8 mouse cellular contexts compared by ENCODE assay signal in genomic region chr4:116707666-116708065, GRCm38 (mm10). TPM values are rescaled to one million over a fixed set of nuclear protein-coding genes. Genes with fewer than 3 reads are reported as not detected.
DNase-seq lines count a peak whose midpoint lies in the region; ATAC-seq and TF ChIP-seq lines count a peak whose summit lies in the region.

No protein-coding gene starts in this region.

- dilution Hi-C loops in CH12.LX (cut with MboI; ENCODE audit: extremely low pct_ligation_motif_present, extremely low pct_unique_long_range_greater_than_20kb, low sequenced_read_pairs), result no loop called here

- H3K4me3 ChIP-seq in heart, embryonic 15.5 days, result peak overlapping the region; percentile 77
- H3K4me3 ChIP-seq in CH12.LX (replicated peaks in 1 of 3; ENCODE audit: low read depth in 2 of 3, low read length in 2 of 3, poor library complexity in 1 of 3), result peak overlapping the region; percentile 57 to 74 (median 65)
- peak overlapping the region; percentile 52 for H3K4me3 ChIP-seq in embryonic facial prominence, embryonic 13.5 days
- H3K4me3 ChIP-seq in limb, embryonic 10.5 days, result peak overlapping the region; percentile 65
- peak overlapping the region; percentile 72 for H3K4me3 ChIP-seq in neural tube, embryonic 15.5 days (replicated peaks)

- H3K27ac ChIP-seq in heart, embryonic 15.5 days, result peak overlapping the region; percentile 76
- H3K27ac ChIP-seq in CH12.LX (ENCODE audit: insufficient read depth, low read depth), result no peak overlapping the region
- no peak overlapping the region for H3K27ac ChIP-seq in embryonic facial prominence, embryonic 13.5 days
- peak overlapping the region; percentile 78 for H3K27ac ChIP-seq in limb, embryonic 10.5 days
- peak overlapping the region; percentile 78 for H3K27ac ChIP-seq in neural tube, embryonic 15.5 days (replicated peaks)

- H3K9ac ChIP-seq in heart, embryonic 15.5 days, result peak overlapping the region; percentile 69
- peak overlapping the region; percentile 65 for H3K9ac ChIP-seq in CH12.LX (ENCODE audit: insufficient read depth, low read depth)
- peak overlapping the region; percentile 68 for H3K9ac ChIP-seq in embryonic facial prominence, embryonic 13.5 days
- peak overlapping the region; percentile 72 for H3K9ac ChIP-seq in neural tube, embryonic 15.5 days (replicated peaks)

- peak overlapping the region; percentile 71 for H3K4me2 ChIP-seq in heart, embryonic 15.5 days
- peak overlapping the region; percentile 92 for H3K4me2 ChIP-seq in CH12.LX (ENCODE audit: insufficient read depth, low read depth, poor library complexity, severe bottlenecking)
- peak overlapping the region; percentile 93 for H3K4me2 ChIP-seq in embryonic facial prominence, embryonic 13.5 days
- H3K4me2 ChIP-seq in neural tube, embryonic 15.5 days, result peak overlapping the region; percentile 65

- TF ChIP-seq RAD21 in CH12.LX (IDR thresholded peaks at IDR 0.05; ENCODE audit: low read depth, low read length), result no peak

- 17% methylated on average over 9 of the region's 9 CpGs for WGBS in heart, embryonic 15.5 days
- 11% methylated on average over 9 of the region's 9 CpGs for WGBS in embryonic facial prominence, embryonic 13.5 days
- WGBS in limb, embryonic 10.5 days, result 26% methylated on average over 9 of the region's 9 CpGs
- 22% methylated on average over 9 of the region's 9 CpGs for WGBS in neural tube, embryonic 15.5 days

- DNase-seq in heart, postnatal 10 days, result no peak
- DNase-seq in CH12.LX (ENCODE audit: extremely low read depth), result no peak
- no peak for DNase-seq in limb, embryonic 10.5 days (ENCODE audit: low spot score)

- no peaks in the 10 kb centered on the region for H3K9me3 ChIP-seq in heart, embryonic 15.5 days (replicated peaks)
- no peaks in the 10 kb centered on the region for H3K9me3 ChIP-seq in CH12.LX (replicated peaks; ENCODE audit: low read length)
- H3K9me3 ChIP-seq in embryonic facial prominence, embryonic 13.5 days, result no peaks in the 10 kb centered on the region
- no peaks in the 10 kb centered on the region for H3K9me3 ChIP-seq in limb, embryonic 10.5 days (replicated peaks)
- H3K9me3 ChIP-seq in neural tube, embryonic 15.5 days (replicated peaks), result no peaks in the 10 kb centered on the region

- peaks cover 8% of the 10 kb centered on the region for H3K79me2 ChIP-seq in CH12.LX (replicated peaks; ENCODE audit: control insufficient read depth, extremely low read depth, insufficient read depth, poor library complexity, severe bottlenecking)

- TF ChIP-seq CTCF in CH12.LX (conservative IDR thresholded peaks at IDR 0.05 in 1 of 2, IDR thresholded peaks at IDR 0.05 in 1 of 2; ENCODE audit: low read depth in 2 of 2, low read length in 2 of 2), result no peak

- no peak for ATAC-seq in heart, embryonic 15.5 days (replicated peaks; ENCODE audit: insufficient number of reproducible peaks, insufficient read depth, low FRiP score, low read depth)
- no peak for ATAC-seq in embryonic facial prominence, embryonic 13.5 days (ENCODE audit: insufficient number of reproducible peaks, insufficient read depth, low FRiP score, low TSS enrichment, low read depth)
- ATAC-seq in neural tube, embryonic 15.5 days (ENCODE audit: low FRiP score), result peak; percentile 1; the same call in 1 of the 2 replicates
- ATAC-seq in CD4-positive, CD25-positive, alpha-beta regulatory T cell, adult 4 months, result no peak
- ATAC-seq in monocyte, adult 5-6 weeks (replicated peaks; ENCODE audit: insufficient number of reproducible peaks, low FRiP score, low TSS enrichment, poor library complexity, severe bottlenecking), result no peak

- intact Hi-C loops in heart, postnatal 10 days (cut with DNase I), result loop anchor here (10.0 kb wide), 1 partner anchor 417 kb away; the partner anchor contains the start of genes Btbd19 and Tctex1d4

- H3K4me1 ChIP-seq in heart, embryonic 15.5 days (replicated peaks), result peaks cover 10% of the 10 kb centered on the region
- peaks cover 0 to 34% of the 10 kb centered on the region in 2 experiments; a peak in 2 of 4 replicates for H3K4me1 ChIP-seq in CH12.LX (ENCODE audit: control insufficient read depth in 1 of 2, insufficient read depth in 2 of 2)
- H3K4me1 ChIP-seq in embryonic facial prominence, embryonic 13.5 days, result peaks cover 13% of the 10 kb centered on the region
- peaks cover 16% of the 10 kb centered on the region for H3K4me1 ChIP-seq in limb, embryonic 10.5 days
- H3K4me1 ChIP-seq in neural tube, embryonic 15.5 days, result peaks cover 13% of the 10 kb centered on the region

- no peak for TF ChIP-seq EP300 in CH12.LX (IDR thresholded peaks at IDR 0.05; ENCODE audit: low read length)

- TF ChIP-seq POLR2A in CH12.LX (IDR thresholded peaks at IDR 0.05; ENCODE audit: low read depth, low read length), result no peak

- no peaks in the 10 kb centered on the region for H3K27me3 ChIP-seq in heart, embryonic 15.5 days
- no peaks in the 10 kb centered on the region for H3K27me3 ChIP-seq in CH12.LX (replicated peaks)
- H3K27me3 ChIP-seq in embryonic facial prominence, embryonic 13.5 days, result no peaks in the 10 kb centered on the region
- H3K27me3 ChIP-seq in limb, embryonic 10.5 days (ENCODE audit: low read depth, poor library complexity, severe bottlenecking), result no peaks in the 10 kb centered on the region
- H3K27me3 ChIP-seq in neural tube, embryonic 15.5 days (replicated peaks), result no peaks in the 10 kb centered on the region

- in situ Hi-C loops in CH12.LX (cut with MboI; ENCODE audit: low pct_ligation_motif_present, low pct_unique_long_range_greater_than_20kb, low sequenced_read_pairs), result no loop called here

- H3K36me3 ChIP-seq in heart, embryonic 15.5 days, result 0 out of 2 replicates have a peak, but pooled peaks cover 11% of the 10 kb centered on the region
- H3K36me3 ChIP-seq in CH12.LX (replicated peaks in 1 of 2; ENCODE audit: control insufficient read depth in 1 of 2, insufficient read depth in 1 of 2, low read length in 1 of 2), result peaks cover 7 to 29% of the 10 kb centered on the region in 2 experiments
- peaks cover 19% of the 10 kb centered on the region for H3K36me3 ChIP-seq in embryonic facial prominence, embryonic 13.5 days
- peaks cover 30% of the 10 kb centered on the region for H3K36me3 ChIP-seq in limb, embryonic 10.5 days
- no peaks in the 10 kb centered on the region for H3K36me3 ChIP-seq in neural tube, embryonic 15.5 days

RNA-seq across cellular contexts. Expression of gene Mmachc, which starts 0.5 kb away (rescaled TPM):
- 33.9 and 34.1 TPM in 2 replicates for polyA plus RNA-seq in heart, embryonic 15.5 days (2015; fragmentation: Nextera tagmentation; extraction: Ambion mirVana)
- total RNA-seq in heart, postnatal 10 days (2021), result 10 to 100 TPM; 32.8 to 40.0 TPM
- total RNA-seq in CH12.LX (2012; rRNA removed) (10.0 and 10.5 TPM in 2 replicates), CH12.LX (2014; rRNA removed) (28.2 and 32.1 TPM in 2 replicates)
- 15.4 and 15.5 TPM in 2 replicates for polyA plus RNA-seq in CH12.LX (2012; ENCODE audit: insufficient read length, low read depth)
- polyA plus RNA-seq in embryonic facial prominence, embryonic 13.5 days (2015; fragmentation: Nextera tagmentation; extraction: Ambion mirVana), result 24.5 and 30.4 TPM in 2 replicates
- 36.6 and 38.7 TPM in 2 replicates for polyA plus RNA-seq in limb, embryonic 10.5 days (2016; fragmentation: Nextera tagmentation; extraction: Ambion mirVana)
- polyA plus RNA-seq in neural tube, embryonic 15.5 days (2015; fragmentation: Nextera tagmentation; extraction: Ambion mirVana), result 20.0 and 22.7 TPM in 2 replicates
- polyA plus RNA-seq in CD4-positive, CD25-positive, alpha-beta regulatory T cell, adult 4 months (2017; shearing (Covaris generic)), result 1 to 10 TPM; 3.4 to 9.2 TPM
- total RNA-seq in monocyte, adult 5-6 weeks (2017), result 1.6 to 3.3 TPM (median 2.4 TPM) in 3 replicates

RNA-seq across cellular contexts. Expression of gene Ccdc163, which starts 0.6 kb away (rescaled TPM):
- 13.2 and 18.0 TPM in 2 replicates for polyA plus RNA-seq in heart, embryonic 15.5 days (2015; fragmentation: Nextera tagmentation; extraction: Ambion mirVana)
- total RNA-seq in heart, postnatal 10 days (2021), result 1 to 10 TPM; 8.3 to 9.1 TPM
- 15.3 and 19.9 TPM in 2 replicates for total RNA-seq in CH12.LX (2012; rRNA removed)
- total RNA-seq in CH12.LX (2014; rRNA removed), result 18.1 and 20.2 TPM in 2 replicates
- polyA plus RNA-seq in CH12.LX (2012; ENCODE audit: insufficient read length, low read depth), result 27.6 and 27.9 TPM in 2 replicates
- 24.9 and 27.4 TPM in 2 replicates for polyA plus RNA-seq in embryonic facial prominence, embryonic 13.5 days (2015; fragmentation: Nextera tagmentation; extraction: Ambion mirVana)
- polyA plus RNA-seq in limb, embryonic 10.5 days (2016; fragmentation: Nextera tagmentation; extraction: Ambion mirVana), result 34.0 and 36.3 TPM in 2 replicates
- polyA plus RNA-seq in neural tube, embryonic 15.5 days (2015; fragmentation: Nextera tagmentation; extraction: Ambion mirVana), result 9.7 and 11.3 TPM in 2 replicates
- 10 to 100 TPM; 50.5 to 55.9 TPM for polyA plus RNA-seq in CD4-positive, CD25-positive, alpha-beta regulatory T cell, adult 4 months (2017; shearing (Covaris generic))
- total RNA-seq in monocyte, adult 5-6 weeks (2017), result 4.7 to 14.7 TPM (median 10.7 TPM) in 3 replicates

RNA-seq across cellular contexts. Expression of gene Tesk2, which starts 13.1 kb away (rescaled TPM):
- 3.0 and 3.1 TPM in 2 replicates for polyA plus RNA-seq in heart, embryonic 15.5 days (2015; fragmentation: Nextera tagmentation; extraction: Ambion mirVana)
- total RNA-seq in heart, postnatal 10 days (2021), result 1 to 10 TPM; 1.7 to 2.1 TPM
- total RNA-seq in CH12.LX (2012; rRNA removed), result 5.6 and 7.0 TPM in 2 replicates
- total RNA-seq in CH12.LX (2014; rRNA removed), result 5.4 and 5.8 TPM in 2 replicates
- 3.5 and 4.8 TPM in 2 replicates for polyA plus RNA-seq in CH12.LX (2012; ENCODE audit: insufficient read length, low read depth)
- 9.4 and 11.2 TPM in 2 replicates for polyA plus RNA-seq in embryonic facial prominence, embryonic 13.5 days (2015; fragmentation: Nextera tagmentation; extraction: Ambion mirVana)
- polyA plus RNA-seq in limb, embryonic 10.5 days (2016; fragmentation: Nextera tagmentation; extraction: Ambion mirVana), result 8.0 and 13.6 TPM in 2 replicates
- 3.0 and 3.3 TPM in 2 replicates for polyA plus RNA-seq in neural tube, embryonic 15.5 days (2015; fragmentation: Nextera tagmentation; extraction: Ambion mirVana)
- 1 to 10 TPM; 4.6 to 7.8 TPM for polyA plus RNA-seq in CD4-positive, CD25-positive, alpha-beta regulatory T cell, adult 4 months (2017; shearing (Covaris generic))
- total RNA-seq in monocyte, adult 5-6 weeks (2017), result 3.6 to 9.1 TPM (median 5.9 TPM) in 3 replicates

RNA-seq across cellular contexts. Expression of gene Prdx1, which starts 22.3 kb away (rescaled TPM):
- 850 and 967 TPM in 2 replicates for polyA plus RNA-seq in heart, embryonic 15.5 days (2015; fragmentation: Nextera tagmentation; extraction: Ambion mirVana)
- 100 to 1,000 TPM; 420 to 430 TPM for total RNA-seq in heart, postnatal 10 days (2021)
- total RNA-seq in CH12.LX (2012; rRNA removed), result 269 and 378 TPM in 2 replicates
- 1,274 and 1,469 TPM in 2 replicates for total RNA-seq in CH12.LX (2014; rRNA removed)
- polyA plus RNA-seq in CH12.LX (2012; ENCODE audit: insufficient read length, low read depth), result 934 and 1,078 TPM in 2 replicates
- 1,178 and 1,215 TPM in 2 replicates for polyA plus RNA-seq in embryonic facial prominence, embryonic 13.5 days (2015; fragmentation: Nextera tagmentation; extraction: Ambion mirVana)
- 1,278 and 1,447 TPM in 2 replicates for polyA plus RNA-seq in limb, embryonic 10.5 days (2016; fragmentation: Nextera tagmentation; extraction: Ambion mirVana)
- 443 and 606 TPM in 2 replicates for polyA plus RNA-seq in neural tube, embryonic 15.5 days (2015; fragmentation: Nextera tagmentation; extraction: Ambion mirVana)
- 100 to 1,000 TPM; 602 to 696 TPM for polyA plus RNA-seq in CD4-positive, CD25-positive, alpha-beta regulatory T cell, adult 4 months (2017; shearing (Covaris generic))
- total RNA-seq in monocyte, adult 5-6 weeks (2017), result 173 to 407 TPM (median 323 TPM) in 3 replicates

RNA-seq across cellular contexts. Expression of gene Akr1a1, which starts 56.2 kb away (rescaled TPM):
- 501 and 616 TPM in 2 replicates for polyA plus RNA-seq in heart, embryonic 15.5 days (2015; fragmentation: Nextera tagmentation; extraction: Ambion mirVana)
- 100 to 1,000 TPM; 419 to 457 TPM for total RNA-seq in heart, postnatal 10 days (2021)
- total RNA-seq in CH12.LX (2012; rRNA removed), result 347 and 373 TPM in 2 replicates
- 517 and 533 TPM in 2 replicates for total RNA-seq in CH12.LX (2014; rRNA removed)
- 450 and 470 TPM in 2 replicates for polyA plus RNA-seq in CH12.LX (2012; ENCODE audit: insufficient read length, low read depth)
- 763 and 775 TPM in 2 replicates for polyA plus RNA-seq in embryonic facial prominence, embryonic 13.5 days (2015; fragmentation: Nextera tagmentation; extraction: Ambion mirVana)
- 694 and 733 TPM in 2 replicates for polyA plus RNA-seq in limb, embryonic 10.5 days (2016; fragmentation: Nextera tagmentation; extraction: Ambion mirVana)
- 717 and 746 TPM in 2 replicates for polyA plus RNA-seq in neural tube, embryonic 15.5 days (2015; fragmentation: Nextera tagmentation; extraction: Ambion mirVana)
- polyA plus RNA-seq in CD4-positive, CD25-positive, alpha-beta regulatory T cell, adult 4 months (2017; shearing (Covaris generic)), result 100 to 1,000 TPM; 296 to 324 TPM
- total RNA-seq in monocyte, adult 5-6 weeks (2017), result 380 to 470 TPM (median 418 TPM) in 3 replicates

Comparison
In these comparisons a context has a peak if more than half of its experiments do, and no peak if none do; other contexts are left out.
1. H3K27ac ChIP-seq: peak in heart, embryonic 15.5 days (single experiment), limb, embryonic 10.5 days (single experiment) and neural tube, embryonic 15.5 days (single experiment); none in CH12.LX (single experiment) and embryonic facial prominence, embryonic 13.5 days (single experiment).
2. Peak in every context shown above with its lines, with median percentiles within 50 percentile points of each other: H3K4me2 ChIP-seq, H3K4me3 ChIP-seq and H3K9ac ChIP-seq.